In the genomic region with DNA sequence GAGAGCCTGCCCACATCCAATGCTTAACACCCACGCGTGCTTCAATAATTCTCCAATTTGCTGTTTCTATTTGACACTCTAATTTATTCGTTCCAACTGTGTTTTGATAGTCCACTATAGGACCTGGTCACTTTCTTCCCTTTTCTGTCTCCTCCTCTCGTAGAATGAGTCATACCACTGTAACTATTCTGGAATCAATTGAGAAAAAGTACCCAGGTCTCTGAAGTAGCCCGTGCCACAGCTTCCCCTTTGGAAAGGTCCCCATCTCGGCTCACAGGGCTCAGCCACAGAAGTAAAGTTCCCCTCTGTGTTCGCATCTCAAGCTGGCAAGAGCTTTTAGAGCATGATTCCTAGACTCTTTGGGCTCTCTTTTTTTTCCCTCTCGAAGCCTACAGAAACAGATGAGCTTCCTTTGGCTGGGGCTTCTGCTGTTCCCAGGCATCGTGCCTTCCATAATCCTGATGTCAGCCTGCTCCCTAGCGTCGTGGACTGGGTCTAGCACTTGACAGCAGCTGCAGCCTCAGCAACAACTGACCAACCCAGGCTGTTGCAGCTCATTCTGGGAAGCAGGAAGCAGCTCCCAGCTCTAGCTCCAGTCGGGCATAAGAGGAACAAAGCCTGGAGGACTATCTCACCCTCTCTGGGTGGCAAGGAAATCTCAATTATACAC, we compare ENCODE assay signal across 9 mouse cellular contexts. TPM values are rescaled to one million over a fixed set of nuclear protein-coding genes. Genes with fewer than 3 reads are reported as not detected.
DNase-seq lines count a peak whose midpoint lies in the region; ATAC-seq and TF ChIP-seq lines count a peak whose summit lies in the region.
"Had no signal": no experiment of that assay in that cellular context is flagged by ENCODE, and none has a peak within 500 bp of the region (broad histone marks: within the 10 kb centered on the region; RNA-seq: fewer than 3 reads in every experiment).

No protein-coding gene starts in this region.

- peak; percentile 76 for TF ChIP-seq CTCF in intestine, postnatal 0 days (IDR thresholded peaks at IDR 0.05; ENCODE audit: low read depth)

- ATAC-seq in intestine, postnatal 0 days = no peak
- ATAC-seq in midbrain, embryonic 16.5 days = peak; percentile 94
- ATAC-seq in inflammation-experienced regulatory T-cells, adult 6 months = no peak

- H3K9me3 ChIP-seq in intestine, postnatal 0 days (ENCODE audit: control insufficient read depth) = no peaks in the 10 kb centered on the region
- no peaks in the 10 kb centered on the region for H3K9me3 ChIP-seq in midbrain, embryonic 16.5 days (replicated peaks; ENCODE audit: control insufficient read depth, low read length, poor library complexity, severe bottlenecking)
- H3K9me3 ChIP-seq: stomach, embryonic 15.5 days had no signal

- H3K36me3 ChIP-seq in intestine, postnatal 0 days (ENCODE audit: control insufficient read depth, insufficient read depth) = no peaks in the 10 kb centered on the region
- no peaks in the 10 kb centered on the region for H3K36me3 ChIP-seq in midbrain, embryonic 16.5 days (ENCODE audit: control insufficient read depth, insufficient read depth, low read length)
- H3K36me3 ChIP-seq: stomach, embryonic 15.5 days had no signal

- H3K9ac ChIP-seq in intestine, postnatal 0 days (ENCODE audit: low read depth, low read length) = no peak overlapping the region
- H3K9ac ChIP-seq in midbrain, embryonic 16.5 days (ENCODE audit: low read depth, low read length) = no peak overlapping the region
- H3K9ac ChIP-seq: stomach, embryonic 15.5 days had no signal

- no peak overlapping the region for H3K4me2 ChIP-seq in intestine, postnatal 0 days (replicated peaks; ENCODE audit: low read depth)
- H3K4me2 ChIP-seq in midbrain, embryonic 16.5 days (ENCODE audit: low read length) = no peak overlapping the region
- H3K4me2 ChIP-seq: stomach, embryonic 15.5 days had no signal

- H3K4me3 ChIP-seq in intestine, postnatal 0 days (ENCODE audit: low read depth, low read length) = no peak overlapping the region
- H3K4me3 ChIP-seq in midbrain, embryonic 16.5 days (ENCODE audit: low read depth, low read length) = no peak overlapping the region
- H3K4me3 ChIP-seq: stomach, embryonic 15.5 days had no signal

- intact Hi-C loops in left cerebral cortex, postnatal 14 days (cut with DNase I) = loop anchor here (2.0 to 10.0 kb wide), 3 partner anchors 77 to 1527 kb away; a partner anchor contains a TSS

- no peak overlapping the region for H3K27ac ChIP-seq in intestine, postnatal 0 days (ENCODE audit: low read depth, low read length)
- H3K27ac ChIP-seq in midbrain, embryonic 16.5 days (ENCODE audit: low read length) = no peak overlapping the region
- H3K27ac ChIP-seq: stomach, embryonic 15.5 days had no signal

- 55% methylated on average over 12 of the region's 12 CpGs for WGBS in intestine, postnatal 0 days
- 34% methylated on average over 12 of the region's 12 CpGs for WGBS in midbrain, embryonic 16.5 days

- DNase-seq in adrenal gland, postnatal 10 days = peak; percentile 53
- DNase-seq in embryo, embryonic 10.5 days (ENCODE audit: low spot score) = peak; percentile 85
- peak; percentile 25 for DNase-seq in gastrocnemius, postnatal 25 days
- peak; percentile 75 to 80 for DNase-seq in left cerebral cortex, postnatal 14 days (ENCODE audit: low spot score in 2 of 2)
- peak; percentile 54 for DNase-seq in testis, postnatal 10 days (ENCODE audit: low spot score)

- no peaks in the 10 kb centered on the region for H3K27me3 ChIP-seq in intestine, postnatal 0 days (replicated peaks; ENCODE audit: control insufficient read depth, insufficient read depth, low read length)
- H3K27me3 ChIP-seq in midbrain, embryonic 16.5 days (ENCODE audit: control insufficient read depth, insufficient read depth, low read depth, low read length) = no peaks in the 10 kb centered on the region

- H3K4me1 ChIP-seq in intestine, postnatal 0 days (replicated peaks; ENCODE audit: control insufficient read depth, insufficient read depth, low read length) = no peaks in the 10 kb centered on the region
- peaks cover 8% of the 10 kb centered on the region for H3K4me1 ChIP-seq in midbrain, embryonic 16.5 days (ENCODE audit: control insufficient read depth, insufficient read depth, low read length)
- H3K4me1 ChIP-seq: stomach, embryonic 15.5 days had no signal

RNA-seq across cellular contexts. Expression of a gene that starts 47.3 kb away (rescaled TPM):
- not detected for total RNA-seq in adrenal gland, postnatal 10 days (2021)
- not detected for total RNA-seq in gastrocnemius, postnatal 25 days (2021)
- 0.10 and 0.16 TPM in 2 replicates for polyA plus RNA-seq in intestine, postnatal 0 days (2015; fragmentation: Nextera tagmentation; extraction: Ambion mirVana)
- total RNA-seq in left cerebral cortex, postnatal 14 days (2021) = under 1 TPM; 0.11 to 0.23 TPM
- polyA plus RNA-seq in midbrain, embryonic 16.5 days (2015; fragmentation: Nextera tagmentation; extraction: Ambion mirVana) = 6.0 and 7.6 TPM in 2 replicates
- polyA plus RNA-seq in inflammation-experienced regulatory T-cells, adult 6 months (2017; shearing (Covaris generic)) = not detected

Comparison
In these comparisons a context has a peak if more than half of its experiments do, and no peak if none do; other contexts are left out.
1. DNase-seq: peak in every context shown above with its lines; median percentile 85 in embryo, embryonic 10.5 days; 78 in left cerebral cortex, postnatal 14 days; 54 in testis, postnatal 10 days; 53 in adrenal gland, postnatal 10 days; 25 in gastrocnemius, postnatal 25 days.